Mouse (Mus musculus) urinary bladder, postnatal 4 days (tissue): ENCODE results near the gene Ntrk1.
"Not testable (repeated sequence)": the region's sequence is repeated elsewhere in the genome, so short reads cannot be mapped to it uniquely, and the experiment has no call there.

Experiments
- DNase-seq, 2 experiments: peaks; one replicate each; pipeline ENCODE4 v3.0.0; 2021 to 2022; ENCODE audit warnings: low spot score in 2 of 2

The Ntrk1 gene

DNA sequence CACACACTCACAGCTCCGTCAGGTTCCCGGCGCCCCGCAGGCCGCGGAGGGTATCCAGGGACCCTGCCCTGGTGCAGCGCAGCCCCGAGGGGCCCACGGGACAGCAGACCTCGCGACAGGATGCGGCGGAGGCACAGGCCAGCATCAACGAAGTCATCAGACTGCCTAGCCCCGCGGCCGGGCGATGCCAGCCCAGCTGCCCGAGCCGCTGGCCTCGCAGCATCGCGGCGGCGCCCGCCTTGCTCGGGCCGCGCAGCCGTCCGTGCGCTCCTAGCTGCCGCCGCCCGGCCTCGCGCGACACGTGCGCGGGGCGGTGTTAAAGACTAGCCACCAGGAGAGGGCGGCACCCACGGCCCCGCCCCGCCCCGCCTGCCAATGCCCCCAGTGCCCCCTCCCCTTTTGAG lies at the start of gene Ntrk1:
Gene Ntrk1, minus strand, starts transcription at position 241 of the 404 bp plus-strand sequence.
- DNase-seq = no peak

DNA sequence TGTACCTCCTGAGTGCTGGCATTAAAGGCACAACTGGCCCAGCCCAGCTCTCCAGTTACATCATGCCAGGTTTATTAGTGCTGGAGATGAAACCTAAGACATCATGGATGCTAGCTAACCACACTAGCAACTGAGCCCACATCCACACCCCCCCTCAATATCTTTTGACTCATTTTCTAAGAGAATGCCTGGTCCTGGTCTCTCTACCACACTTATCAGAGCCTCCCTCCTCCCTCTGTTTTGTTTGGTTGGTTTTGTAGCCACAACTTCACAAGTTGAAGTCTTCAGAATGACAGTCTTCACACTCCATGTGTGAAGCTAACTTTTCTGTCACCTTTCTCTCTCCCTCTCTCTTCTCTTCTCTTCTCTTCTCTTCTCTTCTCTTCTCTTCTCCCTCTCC lies 45.9 kb upstream of the Ntrk1 start:
- DNase-seq = no peak

DNA sequence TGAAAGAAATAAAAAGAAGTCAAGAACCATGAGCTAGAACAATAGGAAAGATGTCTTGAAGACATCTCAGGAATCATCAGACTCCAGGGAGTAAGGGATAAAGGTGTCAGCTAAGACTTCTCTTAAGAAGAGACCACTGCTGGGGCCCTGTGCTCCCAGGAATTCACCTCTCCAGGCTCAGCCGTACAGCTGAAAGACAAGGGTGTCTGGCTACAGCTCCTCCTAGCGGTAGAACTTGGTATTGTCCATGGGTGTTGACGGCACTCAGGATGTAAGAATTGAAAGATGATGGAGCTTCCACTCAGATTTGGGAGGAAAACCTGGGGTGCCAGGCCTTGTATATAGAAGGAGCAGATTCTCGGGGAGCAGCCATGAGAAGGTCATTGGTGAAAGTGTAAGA lies 43.7 kb upstream of the Ntrk1 start:
- peak; percentile 43 to 83 for DNase-seq

DNA sequence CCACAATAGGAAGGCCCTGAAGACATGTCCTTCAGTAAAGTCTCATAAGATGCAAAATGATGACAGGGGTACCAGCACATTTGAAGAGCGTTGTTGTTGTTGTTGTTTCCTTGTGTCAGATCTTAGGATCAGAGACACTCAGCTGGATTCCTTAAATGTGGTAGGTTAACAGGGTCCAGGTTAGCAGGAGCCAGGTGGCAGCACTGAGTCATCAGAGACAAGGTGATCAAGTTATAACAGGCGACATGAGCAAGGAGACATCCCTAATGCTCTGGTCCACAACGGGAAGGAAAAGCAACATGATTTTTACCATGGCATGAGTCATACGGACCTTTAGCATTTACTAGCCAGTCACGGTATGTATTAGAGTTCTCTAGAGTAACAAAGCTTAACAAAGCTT lies 38.5 kb upstream of the Ntrk1 start:
- no peak for DNase-seq

DNA sequence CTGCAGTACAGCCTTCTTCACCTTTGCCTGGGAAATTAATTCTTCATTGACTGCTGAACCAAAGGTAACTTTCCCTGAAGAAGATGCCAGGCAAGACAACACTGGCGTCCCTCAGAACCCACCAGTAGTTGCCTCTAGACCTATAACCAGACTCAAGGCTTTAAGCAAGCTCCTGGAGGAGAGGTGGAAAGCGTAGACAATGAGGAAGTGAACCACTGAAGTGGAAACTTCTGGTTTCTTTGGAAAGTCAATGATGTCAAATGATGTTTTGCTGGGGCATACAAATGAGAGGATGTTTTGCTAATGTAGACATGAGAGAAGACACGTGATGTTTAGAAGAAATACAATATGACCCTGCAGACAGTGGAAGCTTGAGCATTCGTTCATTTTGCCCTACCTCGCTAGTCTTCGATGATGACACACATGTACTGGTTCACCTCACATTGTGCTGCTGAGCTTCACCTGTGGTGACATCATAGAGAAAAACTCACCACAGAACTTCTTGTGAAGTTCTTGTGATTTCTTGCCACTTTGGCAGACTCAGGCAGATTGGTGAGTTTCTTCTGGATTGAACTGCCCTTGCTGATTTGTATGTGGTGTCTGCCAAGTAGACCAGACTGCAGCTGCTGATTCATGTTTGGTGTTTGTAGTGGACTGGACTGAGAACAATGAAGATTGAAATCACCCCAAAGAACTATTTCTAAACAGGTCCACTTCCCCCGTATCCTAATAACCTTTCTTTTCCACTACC lies 37.3 kb upstream of the Ntrk1 start:
- DNase-seq = no peak

DNA sequence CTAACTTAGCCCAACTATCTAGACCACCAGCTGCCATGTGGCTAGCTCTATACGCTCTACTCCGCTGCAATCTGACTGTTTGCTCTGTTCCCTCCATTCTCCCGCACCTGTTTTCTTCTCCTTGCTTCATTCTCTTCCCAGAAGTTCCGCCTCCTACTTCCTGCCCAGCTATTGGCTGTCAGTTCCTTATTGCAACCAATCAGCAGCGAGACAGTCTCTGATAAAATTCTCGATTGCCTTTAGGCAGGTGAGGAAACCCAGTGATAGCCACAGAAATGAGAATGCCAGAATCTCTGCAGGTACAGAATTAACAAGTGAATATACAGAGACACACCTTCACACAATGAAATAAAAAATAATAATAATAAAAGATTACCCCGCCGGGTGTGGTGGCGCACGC lies 34.1 kb upstream of the Ntrk1 start:
- no peak for DNase-seq

DNA sequence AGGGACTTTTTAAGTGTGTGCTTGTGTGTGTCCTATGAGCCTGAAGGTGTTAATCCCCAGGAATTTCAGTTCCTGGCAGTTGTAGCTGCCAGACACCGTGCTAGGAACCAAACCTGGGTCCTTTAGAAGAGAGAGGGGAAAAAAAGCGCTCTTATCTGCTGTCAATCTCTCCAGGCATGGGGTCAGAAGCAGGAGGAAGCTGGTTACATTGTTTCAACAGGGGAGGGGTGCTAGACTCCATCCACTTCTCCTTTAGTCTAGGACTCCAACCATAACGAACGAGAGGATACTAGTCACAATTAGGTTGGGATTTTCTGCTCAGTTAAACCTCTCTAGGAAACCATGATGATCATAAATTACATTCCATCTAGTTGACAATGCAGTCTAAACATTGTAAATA lies 33.5 kb upstream of the Ntrk1 start:
- no peak for DNase-seq

DNA sequence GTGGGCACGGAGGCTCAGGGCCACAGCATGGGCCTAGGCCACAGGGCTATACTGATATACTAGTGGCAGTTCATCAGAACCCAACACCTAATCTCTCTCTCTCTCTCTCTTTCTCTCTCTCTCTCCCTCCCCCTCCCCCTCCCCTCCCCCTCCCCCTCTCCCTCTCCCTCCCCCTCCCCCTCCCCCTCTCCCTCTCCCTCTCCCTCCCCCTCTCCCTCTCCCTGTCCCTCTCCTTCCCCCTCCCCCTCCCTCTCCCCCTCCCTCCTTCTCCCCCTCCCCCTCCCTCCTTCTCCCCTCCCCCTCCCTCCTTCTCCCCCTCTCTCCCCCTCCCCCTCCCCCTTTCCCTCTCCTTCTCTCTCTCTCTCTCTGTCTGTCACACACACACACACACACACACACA lies 29.2 kb upstream of the Ntrk1 start, which contains the start of gene Pear1:
Gene Pear1, minus strand, starts transcription at position 101 of the 400 bp plus-strand sequence.
- not testable (repeated sequence) for DNase-seq

DNA sequence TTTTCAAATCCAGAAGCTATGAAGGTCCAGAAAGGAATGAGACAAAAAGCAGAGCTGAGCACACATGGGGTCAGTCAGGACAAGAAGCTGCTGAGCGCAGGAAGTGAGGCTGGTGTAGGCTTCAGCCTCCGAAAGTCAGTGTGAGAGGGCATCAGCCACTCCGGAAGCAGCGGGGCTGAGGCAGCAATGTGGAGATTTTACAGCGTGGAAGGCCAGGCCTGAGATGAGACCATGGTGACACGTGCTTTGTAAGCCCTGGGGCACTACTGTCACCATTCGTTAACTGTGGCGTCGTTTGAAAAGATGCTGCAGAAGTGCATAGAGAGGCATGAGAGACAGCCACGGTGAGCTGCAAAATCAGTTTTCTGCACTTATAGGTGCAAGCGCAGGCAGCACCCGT lies 23.3 kb upstream of the Ntrk1 start:
- DNase-seq = no peak

DNA sequence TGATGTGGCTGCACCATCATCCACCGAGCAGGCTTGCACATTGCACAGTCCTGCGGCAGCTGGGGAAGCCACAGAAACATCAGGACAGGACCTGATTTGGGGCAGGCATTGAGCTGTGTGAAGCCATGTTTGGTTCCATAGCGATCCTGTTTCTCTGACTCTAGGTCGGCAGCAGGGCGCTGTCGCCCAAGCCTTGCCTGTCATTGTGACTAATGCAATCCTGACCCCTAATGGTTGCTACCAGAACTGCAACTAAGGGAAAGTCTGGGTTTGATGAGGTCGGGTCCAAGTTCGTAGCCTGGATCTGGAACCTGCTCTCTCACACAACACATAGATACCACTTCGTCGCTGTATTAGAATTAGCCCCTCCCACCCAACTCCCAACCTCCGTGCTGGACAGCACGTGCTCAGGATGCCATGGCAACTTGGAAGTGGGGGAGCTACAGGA lies 21.7 kb upstream of the Ntrk1 start:
- no peak for DNase-seq

DNA sequence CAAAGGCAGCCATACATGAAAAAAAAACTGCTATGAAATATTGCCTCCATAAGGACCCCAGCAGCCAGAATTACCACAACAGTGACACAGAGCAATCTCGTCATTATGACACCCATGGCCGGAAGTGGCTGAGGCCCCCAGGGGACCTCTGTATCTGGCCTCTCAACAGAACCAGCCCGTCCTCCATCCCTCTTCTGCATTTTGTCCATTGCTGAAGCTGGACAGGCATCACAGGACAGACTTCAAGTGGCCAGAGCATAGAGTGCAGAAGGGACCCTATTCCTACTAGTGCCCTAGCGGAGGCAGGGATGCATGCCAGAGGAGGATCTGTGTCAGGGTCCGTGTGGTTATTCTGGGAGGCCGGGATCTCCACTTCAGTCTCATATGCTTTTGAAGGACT lies 21.2 kb upstream of the Ntrk1 start:
- no peak for DNase-seq

DNA sequence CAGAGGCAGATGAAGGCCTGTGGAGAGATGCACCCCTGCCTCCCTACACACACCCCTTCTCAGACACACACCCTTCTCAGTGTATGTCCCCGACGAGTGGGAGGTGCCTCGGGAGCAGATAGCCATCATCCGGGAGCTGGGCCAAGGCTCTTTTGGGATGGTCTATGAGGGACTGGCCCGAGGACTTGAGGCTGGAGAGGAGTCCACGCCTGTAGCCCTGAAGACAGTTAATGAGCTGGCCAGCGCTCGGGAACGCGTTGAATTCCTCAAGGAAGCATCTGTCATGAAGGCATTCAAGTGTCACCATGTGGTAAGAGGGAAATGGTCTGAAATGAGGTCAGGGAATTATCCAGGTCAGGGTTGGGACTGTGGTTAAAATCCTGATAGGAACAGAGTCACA lies 17.9 kb upstream of the Ntrk1 start:
- peak in 1 of 2 experiments; percentile 68 for DNase-seq

DNA sequence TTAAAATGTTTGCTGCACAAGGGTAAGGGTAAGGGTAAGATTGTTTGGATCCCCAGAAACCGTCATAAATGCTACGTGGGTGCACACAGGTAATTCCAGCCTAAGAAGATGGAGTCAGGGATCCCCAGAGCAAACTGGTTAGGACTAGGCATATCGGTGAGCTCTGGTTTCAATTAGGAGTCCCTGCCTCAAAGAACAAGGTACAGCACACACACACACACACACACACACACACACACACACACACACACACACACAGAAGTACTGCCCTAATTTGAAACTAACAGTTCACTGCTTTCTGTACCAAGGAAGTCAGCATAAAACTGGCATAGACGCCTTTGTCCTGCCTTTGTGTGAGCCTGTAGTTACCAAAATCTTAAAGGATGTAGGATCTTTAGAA lies 17.5 kb upstream of the Ntrk1 start:
- DNase-seq = no peak

DNA sequence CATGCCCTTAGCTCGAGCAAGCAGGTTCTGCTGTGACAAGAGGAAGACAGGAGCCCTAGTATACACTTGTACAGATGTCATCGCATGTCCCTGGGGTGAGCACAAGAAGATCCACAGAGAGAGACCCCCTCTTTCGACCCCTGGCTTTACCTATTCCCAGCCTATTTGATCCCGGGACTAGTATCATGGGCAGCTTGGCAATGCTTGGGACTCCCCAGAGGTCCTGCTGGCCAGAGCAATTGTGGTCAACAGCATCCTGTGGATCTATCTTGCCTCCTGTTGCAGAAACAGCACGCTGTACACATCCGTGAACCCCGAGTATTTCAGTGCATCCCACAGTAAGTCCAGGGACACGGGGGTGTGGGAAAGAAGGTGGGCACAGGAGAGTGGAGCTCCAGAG lies 16.3 kb upstream of the Ntrk1 start:
- no peak for DNase-seq

DNA sequence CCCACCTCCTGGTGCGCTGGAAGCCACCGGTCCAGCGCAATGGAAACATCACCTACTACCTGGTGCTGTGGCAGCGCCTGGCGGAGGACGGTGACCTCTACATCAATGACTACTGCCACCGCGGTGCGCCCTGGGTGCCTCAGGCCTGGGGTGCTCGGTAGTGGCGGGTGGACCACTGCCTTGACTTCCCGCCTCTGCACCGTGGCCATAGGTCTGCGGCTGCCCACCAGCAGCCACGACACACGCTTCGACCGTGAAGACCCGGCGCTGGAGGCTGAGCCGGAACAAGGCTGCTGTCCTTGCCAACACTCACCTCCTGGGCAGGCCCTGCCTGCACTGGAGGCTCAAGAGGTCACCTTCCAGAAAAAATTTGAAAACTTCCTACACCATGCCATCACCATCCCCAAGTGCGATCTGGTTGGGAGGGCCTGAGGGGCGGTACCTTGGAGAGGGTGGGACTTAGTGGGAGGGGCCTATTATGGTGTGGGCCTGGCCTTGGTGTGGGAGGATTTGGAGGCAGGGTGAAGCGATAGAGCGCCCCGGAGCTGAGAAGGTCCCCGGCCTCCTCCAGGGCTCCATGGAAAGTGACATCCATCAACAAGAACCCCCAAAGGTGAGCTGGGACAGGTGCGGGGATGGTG lies 14.5 kb upstream of the Ntrk1 start:
- DNase-seq = no peak

DNA sequence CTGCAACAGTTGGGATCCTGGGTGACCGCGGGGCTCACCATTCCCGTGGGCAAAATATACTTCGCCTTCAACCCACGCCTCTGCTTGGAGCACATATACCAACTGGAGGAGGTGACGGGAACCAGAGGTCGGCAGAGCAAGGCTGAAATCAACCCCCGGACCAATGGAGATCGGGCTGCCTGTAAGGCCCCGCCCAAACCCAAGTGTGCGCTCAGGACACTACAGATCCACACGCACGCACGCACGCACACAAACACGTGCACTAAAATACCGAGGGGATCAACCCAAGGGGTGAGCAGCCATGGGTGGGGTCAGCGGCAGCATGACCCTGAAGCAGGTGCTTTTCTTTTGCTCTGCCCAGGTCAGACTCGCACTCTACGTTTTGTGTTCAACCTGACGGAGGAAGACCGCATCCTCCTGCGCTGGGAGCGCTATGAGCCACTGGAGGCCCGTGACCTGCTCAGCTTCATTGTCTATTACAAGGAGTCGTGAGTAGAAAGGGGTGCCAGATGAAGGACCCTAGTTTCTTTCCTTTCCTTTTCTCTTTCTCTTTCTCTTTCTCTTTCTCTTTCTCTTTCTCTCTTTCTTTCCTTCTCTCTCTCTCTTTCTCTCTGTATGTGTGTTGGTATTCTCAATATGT lies 9.2 kb upstream of the Ntrk1 start:
- DNase-seq = no peak

DNA sequence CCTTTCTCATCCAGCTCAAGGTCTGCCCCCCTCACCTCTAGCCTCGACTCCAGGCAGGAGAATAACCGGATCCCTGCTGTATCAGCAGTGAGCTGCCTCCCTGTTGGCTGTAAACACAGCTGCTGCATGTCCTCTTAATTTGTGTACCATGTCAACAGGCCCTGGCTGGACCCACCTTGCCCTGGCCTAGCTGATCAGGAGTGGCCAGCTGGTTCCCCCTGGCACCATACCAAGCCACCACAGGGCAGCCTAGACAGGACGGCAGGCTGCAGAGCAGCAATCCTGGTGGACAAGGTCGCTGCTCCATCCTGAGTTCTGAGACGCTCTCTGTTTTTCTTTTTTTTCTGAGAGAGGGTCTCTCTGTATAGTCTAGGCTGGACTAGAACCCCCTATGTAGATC lies 6.7 kb upstream of the Ntrk1 start:
- no peak for DNase-seq

DNA sequence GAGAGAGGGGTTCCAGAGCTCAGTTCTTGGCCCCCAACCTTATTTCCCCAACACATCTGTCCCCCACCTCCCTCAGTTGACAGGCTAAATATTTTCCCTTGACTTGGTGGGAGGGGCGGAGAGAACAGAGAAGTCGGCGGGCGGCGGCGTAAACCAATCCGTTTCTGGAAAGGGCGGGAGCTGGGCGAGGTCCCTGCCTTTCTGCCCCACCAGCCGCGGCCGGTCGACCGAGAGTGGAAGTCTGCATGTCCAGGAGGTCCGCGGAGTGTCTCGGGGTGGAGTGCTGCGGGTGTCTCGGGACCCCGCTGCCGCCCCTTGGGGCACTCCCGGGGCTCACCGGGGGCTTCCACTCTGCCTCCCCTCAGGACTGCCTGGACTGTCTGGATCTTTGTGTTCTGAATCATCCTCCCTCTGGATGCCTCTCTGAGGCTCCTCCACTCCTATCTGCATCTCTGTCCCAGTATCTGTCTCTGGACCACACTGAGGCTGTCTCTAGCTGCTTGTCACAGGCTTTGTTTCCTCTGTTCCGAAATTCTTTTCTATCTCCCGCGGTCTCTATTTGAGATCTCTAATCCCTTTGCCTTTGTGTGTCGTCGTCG lies 1.9 kb upstream of the Ntrk1 start, which contains the start of gene Insrr:
Gene Insrr, plus strand, starts transcription at position 216 of the 599 bp plus-strand sequence.
- DNase-seq = no peak

DNA sequence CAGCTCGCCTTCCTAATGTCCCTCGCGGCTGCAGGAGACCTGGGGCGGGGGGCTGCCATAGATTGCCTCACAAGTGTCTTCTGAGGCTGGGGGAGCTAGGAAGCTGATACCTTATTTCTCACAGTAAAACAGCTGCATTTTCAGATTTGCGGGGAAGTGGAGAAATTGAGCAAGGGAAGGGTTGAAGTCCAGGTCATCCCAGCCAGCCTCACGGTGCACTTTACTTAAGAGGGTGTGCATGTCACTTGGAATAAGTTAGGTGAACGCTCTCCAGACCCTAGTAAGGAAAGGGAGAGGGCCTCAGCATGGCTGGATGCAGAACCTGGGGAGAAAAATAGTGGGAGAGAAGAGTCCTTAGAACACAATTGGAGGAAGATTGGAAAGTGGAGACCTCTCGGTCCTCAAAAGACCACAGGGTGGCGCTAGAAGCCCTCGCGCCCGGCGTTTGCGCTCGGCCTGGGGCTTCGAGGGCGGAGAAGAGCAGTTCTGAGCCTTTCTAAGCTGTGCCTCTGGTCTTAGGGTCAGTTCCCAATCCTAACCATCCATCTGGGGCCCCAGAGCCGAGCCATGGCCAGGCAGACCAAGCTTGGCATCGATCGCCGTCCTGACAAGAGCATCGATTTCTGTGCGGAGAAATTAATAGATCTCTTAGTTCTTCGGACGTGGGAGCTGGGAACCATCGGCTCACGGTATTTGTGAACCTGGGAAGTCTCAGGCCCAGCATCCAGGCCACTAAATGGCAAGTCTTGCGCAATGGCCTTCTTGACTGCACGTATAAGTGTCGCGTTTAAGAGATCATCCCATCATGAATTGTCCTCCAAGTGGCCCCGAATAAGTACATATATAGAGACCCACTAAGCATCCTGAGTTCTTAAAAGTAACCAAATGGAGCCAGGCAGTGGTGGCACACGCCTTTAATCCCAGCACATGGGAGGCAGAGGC lies 645 bp upstream of the Ntrk1 start:
- peak; percentile 60 to 74 for DNase-seq

DNA sequence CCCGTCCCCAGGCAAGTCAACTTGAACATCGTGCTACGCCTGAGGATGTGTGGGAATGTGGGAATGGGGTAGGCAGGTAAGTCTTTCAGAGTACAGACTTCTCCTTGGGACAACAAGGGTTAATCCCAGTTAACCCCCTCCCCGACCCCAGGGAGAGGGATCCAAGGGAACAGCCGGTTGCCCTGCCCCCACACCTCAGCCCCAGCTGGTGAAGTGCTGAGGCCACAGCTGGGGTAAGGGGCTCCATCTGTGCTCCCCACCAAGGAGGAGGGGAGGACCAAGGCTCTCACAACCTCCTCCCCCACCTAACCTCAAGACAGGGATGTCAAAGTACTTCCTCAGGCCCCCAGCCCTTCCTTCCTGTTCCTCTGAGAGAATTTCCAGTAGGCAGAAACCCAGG lies 5.2 kb downstream of the Ntrk1 start:
- no peak for DNase-seq

DNA sequence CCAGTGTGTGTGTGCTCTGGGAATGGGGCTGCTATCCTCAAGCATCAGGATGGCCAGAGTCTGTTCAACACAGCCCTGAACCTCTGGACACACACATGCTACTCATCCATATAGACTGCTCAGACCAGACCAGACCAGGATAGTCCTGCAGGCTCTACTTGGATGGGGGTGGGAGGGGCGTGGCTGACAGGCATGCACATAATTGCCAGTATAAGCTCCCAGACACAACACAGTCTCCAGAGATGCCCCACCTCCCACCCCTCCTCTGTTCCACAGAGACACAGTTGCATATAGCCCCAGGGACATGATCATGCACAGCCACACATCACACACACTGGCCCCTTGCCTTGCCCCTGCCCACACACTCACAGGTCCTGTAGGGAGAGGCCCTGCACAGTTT lies 5.7 kb downstream of the Ntrk1 start:
- DNase-seq = no peak
